ENCODE assay signal across 33 mouse cellular contexts in the genomic region with DNA sequence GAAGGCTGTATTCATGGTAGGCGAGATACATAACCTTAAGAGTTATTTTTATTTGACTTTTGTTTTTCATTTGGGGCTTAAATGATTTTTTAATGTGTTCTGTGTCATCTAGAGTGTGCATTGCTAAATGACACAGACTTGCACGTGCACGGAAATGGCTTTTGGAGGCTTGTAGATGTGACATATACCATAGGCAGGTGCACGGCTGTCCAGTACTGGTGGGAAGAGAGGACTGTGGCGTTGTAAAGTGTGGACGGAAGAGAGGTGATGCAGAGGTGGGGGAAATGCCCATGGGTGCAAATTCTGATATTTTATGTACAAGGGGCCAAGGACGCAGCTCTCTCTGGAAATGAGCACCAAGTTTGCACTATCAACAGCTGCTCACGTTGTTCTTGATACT. TPM values are rescaled to one million over a fixed set of nuclear protein-coding genes. Genes with fewer than 3 reads are reported as not detected.
"Had no signal": no experiment of that assay in that cellular context is flagged by ENCODE, and none has a peak within 500 bp of the region (broad histone marks: within the 10 kb centered on the region; RNA-seq: fewer than 3 reads in every experiment).

No protein-coding gene starts in this region.

- H3K4me2 ChIP-seq: heart, embryonic 11.5 days; heart, embryonic 13.5 days; heart, embryonic 15.5 days; hindbrain, embryonic 13.5 days; hindbrain, embryonic 15.5 days; limb, embryonic 12.5 days had no signal

- H3K27me3 ChIP-seq: intestine, embryonic 15.5 days had no signal

- H3K9me3 ChIP-seq: heart, embryonic 13.5 days; heart, embryonic 15.5 days; hindbrain, embryonic 13.5 days; hindbrain, embryonic 15.5 days; intestine, embryonic 15.5 days; limb, embryonic 10.5 days; limb, embryonic 12.5 days had no signal

- ATAC-seq: hindbrain, postnatal 0 days; intestine, embryonic 15.5 days; intestine, postnatal 0 days had no signal

- H3K9ac ChIP-seq: heart, embryonic 13.5 days; heart, embryonic 15.5 days; hindbrain, embryonic 13.5 days; hindbrain, embryonic 15.5 days; intestine, embryonic 15.5 days; limb, embryonic 12.5 days had no signal

- DNase-seq: gastrocnemius, postnatal 14 days; gastrocnemius, postnatal 36 days; heart, adult 11 months; heart, adult 2 months; heart, postnatal 14 days; heart, postnatal 36 days; kidney, adult 18-20 months; kidney, adult 8-10 months; kidney, postnatal 10 days; kidney, postnatal 25 days; kidney, postnatal 4 days; liver had no signal

- H3K4me3 ChIP-seq: heart, adult 2 months; heart, embryonic 13.5 days; heart, embryonic 15.5 days; hindbrain, embryonic 13.5 days; hindbrain, embryonic 15.5 days; intestine, embryonic 15.5 days; layer of hippocampus, adult 2 months; left cerebral cortex, adult 2 months; limb, embryonic 10.5 days; limb, embryonic 12.5 days had no signal

- H3K36me3 ChIP-seq: heart, embryonic 13.5 days; heart, embryonic 15.5 days; hindbrain, embryonic 13.5 days; hindbrain, embryonic 15.5 days; intestine, embryonic 15.5 days; limb, embryonic 10.5 days; limb, embryonic 12.5 days had no signal

- H3K27ac ChIP-seq: heart, adult 2 months; heart, embryonic 13.5 days; heart, embryonic 15.5 days; hindbrain, embryonic 13.5 days; hindbrain, embryonic 15.5 days; hindbrain, postnatal 0 days; intestine, embryonic 15.5 days; layer of hippocampus, adult 2 months; left cerebral cortex, adult 2 months; limb, embryonic 10.5 days; limb, embryonic 12.5 days had no signal

RNA-seq across cellular contexts. Expression of a gene that starts 2.1 kb away (rescaled TPM):
- total RNA-seq: gastrocnemius, adult 18-20 months; hindbrain, postnatal 0 days; layer of hippocampus, adult 2 months; layer of hippocampus, postnatal 10 days; layer of hippocampus, postnatal 25 days; left cerebral cortex, adult 2 months; left cerebral cortex, postnatal 14 days; left cerebral cortex, postnatal 36 days had no signal

RNA-seq across cellular contexts. Expression of a gene that starts 34.5 kb away (rescaled TPM):
- total RNA-seq: gastrocnemius, adult 18-20 months; gastrocnemius, adult 8-10 months; gastrocnemius, postnatal 14 days; gastrocnemius, postnatal 36 days; heart, adult 2 months; heart, postnatal 36 days; hindbrain, postnatal 0 days; layer of hippocampus, adult 2 months; layer of hippocampus, postnatal 10 days; layer of hippocampus, postnatal 25 days; left cerebral cortex, adult 2 months; left cerebral cortex, postnatal 14 days; left cerebral cortex, postnatal 36 days had no signal
- polyA plus RNA-seq: heart, adult 2 months had no signal

RNA-seq across cellular contexts. Expression of a gene that starts 43.8 kb away (rescaled TPM):
- total RNA-seq: gastrocnemius, adult 18-20 months; gastrocnemius, adult 8-10 months; gastrocnemius, postnatal 14 days; gastrocnemius, postnatal 36 days; heart, adult 2 months; heart, postnatal 36 days; hematopoietic stem cell, adult 5-6 weeks had no signal
- polyA plus RNA-seq: heart, embryonic 13.5 days; heart, postnatal 0 days; kidney, embryonic 14.5 days; limb, embryonic 10.5 days; limb, embryonic 12.5 days had no signal
